Mouse (Mus musculus) embryo, embryonic 11.5 days (tissue): ENCODE data around the gene BC080695.
"Not testable (repeated sequence)": the region's sequence is repeated elsewhere in the genome, so short reads cannot be mapped to it uniquely, and the experiment has no call there.

Source experiments
- DNase-seq: peaks from one replicate; pipeline ENCODE4 v3.0.0-alpha.2; 2012; ENCODE audit warnings: low read depth, low spot score

Gene BC080695

GRCm38 (mm10) chr4:143551400-143551799 lies at the start of gene BC080695, which contains the start of gene Gm13057:
Gene BC080695 (plus strand): TSS chr4:143551700.
Gene Gm13057 (plus strand): TSS chr4:143551709.
- DNase-seq: not testable (repeated sequence)

- DNase-seq: no peak
Measured at GRCm38 (mm10) chr4:143511043-143511442, 40.5 kb upstream of the BC080695 start, which contains the start of gene Gm13043. Gene Gm13043 (plus strand): TSS chr4:143511343.

- not testable (repeated sequence) for DNase-seq
Measured at GRCm38 (mm10) chr4:143535654-143536053, 15.8 kb upstream of the BC080695 start, which contains the start of gene Gm13040. Gene Gm13040 (plus strand): TSS chr4:143535954.

GRCm38 (mm10) chr4:143611927-143612326 lies 60.4 kb downstream of the BC080695 start:
- DNase-seq: not testable (repeated sequence)

GRCm38 (mm10) chr4:143614703-143615102 lies 63.2 kb downstream of the BC080695 start, which contains the start of gene Gm13083:
Gene Gm13083 (plus strand): TSS chr4:143615003.
- not testable (repeated sequence) for DNase-seq

GRCm38 (mm10) chr4:143618101-143618500 lies 66.6 kb downstream of the BC080695 start:
- not testable (repeated sequence) for DNase-seq
